Mouse (Mus musculus): ENCODE measurements around the gene Nup35. TPM values are rescaled to one million over a fixed set of nuclear protein-coding genes. Genes with fewer than 3 reads are reported as not detected.

Gene Nup35
- polyA plus RNA-seq, 1 experiment from 2014 or later = 68.0 TPM

MicroRNAs within 50 kb of the gene (microRNA counts, 519-probe panel; counts per million panel counts)
- not detected for microRNA mmu-miR-684

Small RNA genes within 50 kb of the gene (microRNA-seq; reads per million reads assigned to microRNA genes)
- gene Mir684-1 = not detected

Other genes starting within 250 kb of the Nup35 start
- gene Frzb, start 169.6 kb upstream of the Nup35 start, polyA plus RNA-seq (2014; fragmentation: Nextera tagmentation; extraction: Ambion mirVana) = 118 and 120 TPM in 2 replicates
- 54.4 and 61.4 TPM in 2 replicates for gene Nckap1, start 35.9 kb upstream of the Nup35 start, polyA plus RNA-seq (2014; fragmentation: Nextera tagmentation; extraction: Ambion mirVana)
- gene Dusp19, start 191 bp upstream of the Nup35 start, polyA plus RNA-seq (2014; fragmentation: Nextera tagmentation; extraction: Ambion mirVana) = 15.9 and 19.6 TPM in 2 replicates

Data from limb, embryonic 11.5 days (tissue).